Mouse (Mus musculus): ENCODE measurements around the gene Pced1b. TPM values are rescaled to one million over a fixed set of nuclear protein-coding genes. Genes with fewer than 3 reads are reported as not detected.
A peak's percentile ranks its signal among the peaks of the same experiment; 100 is the strongest.

Pced1b gene
- total RNA-seq, 2 experiments from 2014 or later = 2.3 to 2.5 TPM

DNA sequence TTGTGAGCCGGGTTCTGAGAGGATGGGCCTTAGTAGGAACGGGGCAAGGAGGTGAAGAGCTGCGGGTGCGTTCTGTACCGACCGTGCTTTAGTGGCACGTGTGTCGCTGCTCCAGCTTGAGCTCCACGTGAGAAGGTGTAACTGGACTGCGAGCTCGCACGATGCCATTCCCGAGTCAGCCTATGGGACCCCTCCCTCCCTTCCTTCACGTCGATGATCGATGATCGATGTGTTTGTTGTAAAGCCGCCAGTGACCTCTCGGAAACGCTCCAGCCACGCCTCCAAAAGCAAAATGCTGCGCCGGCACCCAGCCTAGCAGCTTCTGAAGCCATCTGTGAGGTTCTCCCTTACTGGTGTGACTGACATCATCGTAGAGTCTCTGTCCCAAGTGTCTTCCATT, 76.6 kb downstream of the Pced1b start:
- intact Hi-C loops (cut with DNase I) = loop anchor here (10.0 kb wide), 1 partner anchor 281 kb away; no protein-coding TSS in a partner anchor

DNA sequence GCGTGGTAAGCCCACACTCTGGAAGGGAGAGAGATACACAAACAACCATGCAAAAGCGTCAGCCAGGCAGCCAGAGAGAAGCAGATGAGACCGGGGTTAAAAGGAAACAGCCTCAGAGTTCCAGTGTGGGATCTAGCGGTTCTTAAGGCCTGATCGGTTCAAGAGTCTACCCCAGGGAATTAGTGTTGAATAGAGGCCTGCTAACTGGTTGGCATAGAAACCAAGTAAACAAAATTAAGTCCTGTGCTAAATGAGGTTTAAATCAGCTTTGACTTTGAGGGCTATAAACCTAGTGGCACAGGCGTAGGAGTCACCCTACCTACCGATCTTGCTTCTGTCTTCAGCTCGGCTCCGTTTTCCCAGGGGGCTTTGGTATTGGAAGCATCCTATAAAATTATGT, 77.4 kb downstream of the Pced1b start:
- no peak for DNase-seq (ENCODE audit: low spot score)
- intact Hi-C loops (cut with DNase I) = loop anchor here (10.0 kb wide), 1 partner anchor 280 kb away; no protein-coding TSS in a partner anchor

More for the DNA sequence above, 76.6 kb downstream of the Pced1b start:
- DNase-seq (ENCODE audit: low spot score) = no peak

DNA sequence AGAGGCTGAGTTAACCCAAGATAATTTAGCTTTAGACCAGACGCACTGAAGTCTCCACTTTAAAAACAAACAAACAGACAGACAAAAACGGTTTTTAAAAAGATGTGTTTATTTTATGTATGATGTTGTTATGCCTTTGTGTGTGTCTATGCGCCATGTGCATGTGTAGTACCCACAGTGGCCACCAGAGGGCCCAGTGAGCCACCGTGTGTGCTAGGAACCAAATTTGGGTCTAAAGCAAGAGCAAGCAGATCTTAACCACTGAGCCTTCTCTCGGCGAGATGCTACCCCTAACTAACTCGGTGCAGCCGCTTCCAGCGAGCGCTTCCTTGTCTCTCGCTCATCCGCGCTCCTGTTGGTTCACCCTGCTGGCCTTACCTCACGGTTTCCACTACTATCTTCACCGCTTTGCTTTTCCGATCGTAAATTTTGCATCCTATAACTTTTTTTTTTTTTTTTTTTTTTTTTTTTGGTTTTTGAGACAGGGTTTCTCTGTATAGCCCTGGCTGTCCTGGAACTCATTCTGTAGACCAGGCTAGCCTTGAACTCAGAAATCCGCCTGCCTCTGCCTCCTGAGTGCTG, 80.7 kb downstream of the Pced1b start:
- intact Hi-C loops (cut with DNase I) = loop anchor here (10.0 kb wide), 1 partner anchor 277 kb away; no protein-coding TSS in a partner anchor
- no peak for DNase-seq (ENCODE audit: low spot score)

DNA sequence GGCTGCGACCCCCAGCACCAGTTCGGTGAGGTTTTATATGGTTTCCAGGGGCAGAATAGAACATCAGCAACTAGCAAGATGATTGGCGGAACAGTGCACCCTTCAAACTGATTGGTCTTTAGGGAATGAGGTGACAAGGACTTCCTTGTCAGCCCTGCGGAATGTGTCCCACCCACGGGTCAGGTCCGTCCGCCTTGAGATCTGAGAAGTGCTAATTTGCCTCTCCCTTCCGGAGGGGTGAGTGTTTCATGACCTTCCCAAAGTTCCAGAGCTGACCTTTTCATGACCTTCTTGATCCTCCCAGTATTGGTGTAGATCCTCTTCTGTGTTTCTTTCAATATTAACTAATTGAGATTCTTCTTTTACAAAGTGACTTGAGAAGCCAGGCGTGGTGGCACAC, 85.7 kb downstream of the Pced1b start:
- no peak for DNase-seq (ENCODE audit: low spot score)
- intact Hi-C loops (cut with DNase I) = no loop called here

DNA sequence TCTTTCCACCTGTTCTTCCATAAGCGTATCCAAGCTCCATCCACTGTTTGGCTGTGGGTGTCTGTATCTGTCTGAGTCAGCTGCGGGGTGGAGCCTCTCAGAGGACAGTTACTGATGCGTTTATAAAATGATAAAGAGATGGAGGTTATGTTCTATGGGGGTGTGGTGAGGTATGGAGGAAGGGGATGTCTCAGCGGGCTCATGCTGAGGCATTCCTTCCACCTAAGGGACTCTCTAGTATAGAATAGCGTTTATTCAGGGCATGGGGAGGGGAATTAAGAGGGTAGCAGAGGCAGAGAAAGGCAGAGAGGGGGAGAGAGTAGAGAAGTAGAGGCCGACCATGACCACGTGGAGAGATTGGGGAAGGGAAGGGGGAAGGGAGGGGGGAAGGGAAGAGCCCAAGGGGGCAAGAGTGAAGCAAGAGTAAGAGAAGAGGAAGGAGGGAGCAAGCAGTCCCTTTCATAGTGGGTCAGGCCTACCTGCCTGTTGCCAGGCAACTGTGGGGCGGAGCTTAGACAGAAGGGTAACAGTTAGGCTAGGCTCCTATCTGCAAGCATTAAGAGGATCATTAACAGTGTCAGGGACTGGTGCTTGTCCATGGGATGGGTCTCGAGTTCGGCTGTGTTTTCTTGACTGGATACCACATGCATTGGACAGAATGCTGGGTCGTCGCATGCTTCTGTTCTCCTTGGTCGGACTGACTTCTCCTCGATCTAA, 90.9 kb downstream of the Pced1b start:
- intact Hi-C loops (cut with DNase I) = no loop called here
- DNase-seq (ENCODE audit: low spot score) = no peak

DNA sequence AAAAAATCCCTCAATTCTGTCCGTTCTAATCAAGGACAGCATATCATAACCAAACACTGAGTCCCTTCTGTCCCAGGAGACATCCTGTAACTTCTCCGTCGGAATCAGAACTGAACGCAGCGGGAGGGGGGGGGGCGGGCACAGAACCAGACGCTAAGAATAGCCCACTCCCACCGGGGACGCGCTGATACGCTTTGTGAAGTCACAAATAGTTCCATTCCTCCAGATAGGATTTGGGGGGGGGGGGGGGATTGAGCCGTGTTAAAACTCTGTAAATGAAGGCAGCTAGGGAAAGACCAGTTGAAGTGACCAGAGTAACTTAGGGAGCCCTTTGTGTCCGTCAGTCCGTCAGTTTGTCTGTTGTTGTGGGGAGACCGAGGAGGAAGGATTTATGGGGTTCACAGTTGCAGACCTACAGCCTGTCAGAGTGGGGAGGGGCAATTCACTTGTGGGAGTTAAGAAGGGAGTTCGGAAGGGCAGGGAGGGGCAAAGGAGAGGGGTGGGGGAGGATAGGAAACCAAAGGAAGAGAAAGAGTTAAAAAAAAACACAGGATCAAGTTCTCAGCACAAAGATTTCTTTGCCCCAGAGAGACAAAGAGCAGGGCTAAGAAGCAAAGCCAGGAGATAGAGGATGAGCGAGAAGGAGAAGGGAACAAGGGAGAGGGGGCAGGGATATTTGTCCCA, 91.6 kb downstream of the Pced1b start:
- DNase-seq (ENCODE audit: low spot score) = no peak
- intact Hi-C loops (cut with DNase I) = no loop called here

DNA sequence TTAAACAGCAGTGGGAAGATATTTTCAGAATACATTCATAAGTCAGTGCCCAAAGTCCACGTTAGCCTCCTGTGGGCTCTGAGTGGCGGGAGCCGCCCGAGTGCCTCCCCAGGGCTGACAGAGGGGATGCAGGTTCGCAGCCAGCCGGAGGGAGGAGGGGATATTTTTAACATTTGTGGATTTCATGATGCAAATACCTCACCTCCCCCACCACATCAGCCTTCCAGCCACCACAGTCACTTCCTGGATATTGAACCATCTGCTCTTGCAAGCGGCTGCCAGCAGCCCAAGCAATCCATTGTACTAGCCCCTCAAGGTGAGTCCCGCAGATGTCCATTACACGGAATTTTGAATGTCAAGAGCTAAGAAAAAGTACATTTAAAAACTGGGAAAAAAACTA, 95.4 kb downstream of the Pced1b start:
- DNase-seq (ENCODE audit: low spot score) = no peak

DNA sequence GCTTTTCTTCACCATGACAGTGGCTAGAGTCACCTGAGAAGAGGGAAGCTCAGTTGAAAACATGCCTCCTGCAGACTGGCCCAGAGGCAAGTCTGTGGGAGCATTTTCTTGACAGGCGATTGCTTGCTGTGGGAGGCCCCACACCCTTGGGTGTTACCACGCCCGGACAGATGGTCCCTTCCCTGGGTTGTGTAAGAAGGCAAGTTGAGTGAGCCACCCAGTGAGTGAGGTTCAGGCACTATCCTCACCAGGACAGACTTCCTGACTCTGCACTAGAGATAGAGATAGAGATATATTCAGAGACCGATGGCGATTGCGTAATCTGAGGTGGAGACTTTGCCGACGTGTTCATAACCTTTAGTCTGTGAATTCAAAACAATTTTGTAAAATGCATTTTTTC, 96.0 kb downstream of the Pced1b start:
- intact Hi-C loops (cut with DNase I) = no loop called here
- DNase-seq (ENCODE audit: low spot score) = no peak

More for the DNA sequence above, 95.4 kb downstream of the Pced1b start:
- intact Hi-C loops (cut with DNase I) = no loop called here

DNA sequence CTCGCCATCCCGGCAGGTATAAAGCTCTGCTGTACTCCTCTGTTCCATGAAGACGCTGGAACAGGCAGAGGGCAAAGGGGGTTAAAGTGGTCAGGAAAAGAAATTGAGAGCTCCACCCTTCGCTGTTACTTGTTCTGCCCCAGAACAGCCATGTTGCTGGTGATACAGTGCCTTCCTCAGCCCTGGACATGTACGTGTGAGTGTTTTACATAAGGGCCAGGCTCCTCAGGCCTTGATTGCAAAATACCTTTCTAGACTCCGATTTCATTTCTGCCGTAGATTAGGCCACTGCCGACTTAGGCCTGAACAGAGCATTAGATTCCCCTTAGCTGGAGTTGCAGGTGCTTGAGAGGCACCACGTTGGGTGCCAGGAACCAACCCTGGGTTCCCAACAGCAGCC, 97.0 kb downstream of the Pced1b start:
- intact Hi-C loops (cut with DNase I) = no loop called here
- DNase-seq (ENCODE audit: low spot score) = no peak

DNA sequence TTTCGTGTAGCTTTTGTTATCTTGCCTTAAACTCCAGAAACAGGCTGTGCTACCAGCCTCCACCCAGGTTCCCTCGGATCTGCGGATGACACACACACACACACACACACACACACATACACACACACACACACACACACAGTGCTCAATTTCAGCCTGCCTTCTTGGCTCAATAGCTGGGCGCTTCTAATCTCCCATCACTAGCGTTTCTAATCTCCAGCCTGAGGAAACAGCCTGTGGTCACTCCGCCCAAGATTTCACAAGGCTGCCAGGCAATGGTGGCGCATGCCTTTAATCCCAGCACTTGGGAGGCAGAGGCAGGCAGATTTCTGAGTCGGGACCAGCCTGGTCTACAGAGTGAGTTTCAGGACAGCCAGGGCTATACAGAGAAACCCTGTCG, 98.2 kb downstream of the Pced1b start:
- DNase-seq (ENCODE audit: low spot score) = no peak
- intact Hi-C loops (cut with DNase I) = no loop called here

DNA sequence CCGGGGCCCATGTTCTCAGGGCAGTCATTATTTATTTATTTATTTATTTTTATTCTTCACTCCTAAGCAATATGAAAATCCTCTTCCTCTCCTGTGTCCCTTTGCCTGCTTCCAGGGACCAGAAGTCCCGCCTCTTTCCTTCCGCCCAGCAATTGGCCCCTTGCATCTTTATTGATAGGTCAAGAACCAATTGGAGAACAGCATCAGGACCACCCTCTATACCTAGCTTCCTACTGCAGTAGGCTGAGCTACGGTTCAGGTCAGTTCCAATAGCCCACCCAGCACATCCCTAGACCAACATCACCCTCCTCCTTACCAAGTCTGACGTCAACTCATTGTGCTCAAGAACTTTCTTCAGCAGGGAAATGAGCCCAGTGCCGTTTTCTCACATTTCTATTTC, 99.0 kb downstream of the Pced1b start:
- intact Hi-C loops (cut with DNase I) = no loop called here
- DNase-seq (ENCODE audit: low spot score) = no peak

DNA sequence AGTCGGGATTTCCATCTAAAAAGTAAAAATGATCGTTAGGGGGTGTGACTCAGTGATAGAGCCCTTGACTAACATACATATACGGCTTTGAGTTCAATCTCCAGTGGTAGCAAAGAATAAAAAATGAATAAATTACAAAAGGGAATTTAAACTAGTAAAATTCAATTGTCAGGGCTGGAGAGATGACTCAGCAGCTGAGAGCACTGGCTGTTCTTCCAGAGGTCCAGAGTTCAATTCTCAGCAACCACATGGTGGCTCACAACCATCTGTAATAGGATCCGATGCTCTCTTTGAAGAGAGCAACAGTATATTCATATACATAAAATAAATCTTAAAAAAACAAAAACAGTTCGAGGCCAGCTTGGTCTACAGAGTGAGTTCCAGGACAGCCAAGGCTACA, 99.5 kb downstream of the Pced1b start:
- intact Hi-C loops (cut with DNase I) = no loop called here
- no peak for DNase-seq (ENCODE audit: low spot score)

DNA sequence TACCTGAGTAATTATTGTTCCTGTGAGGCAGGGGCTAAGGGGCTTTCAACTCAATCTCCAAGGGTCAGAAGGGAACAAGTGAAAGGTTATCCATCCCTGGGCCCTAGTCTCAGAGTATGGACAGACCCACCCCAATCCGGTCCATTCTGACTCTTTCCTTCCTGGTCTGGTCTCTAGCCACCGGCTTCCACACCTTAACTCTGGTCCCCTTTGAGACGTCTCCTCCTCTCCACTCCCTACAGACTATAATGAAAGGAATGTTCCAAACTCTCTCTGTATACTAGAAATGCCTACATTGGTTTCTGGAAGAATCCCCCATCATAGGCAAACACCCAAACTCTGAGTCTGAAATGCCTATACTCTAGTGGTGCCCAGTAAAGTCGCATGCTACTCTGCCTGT, 100.0 kb downstream of the Pced1b start:
- intact Hi-C loops (cut with DNase I) = no loop called here
- DNase-seq (ENCODE audit: low spot score) = no peak

DNA sequence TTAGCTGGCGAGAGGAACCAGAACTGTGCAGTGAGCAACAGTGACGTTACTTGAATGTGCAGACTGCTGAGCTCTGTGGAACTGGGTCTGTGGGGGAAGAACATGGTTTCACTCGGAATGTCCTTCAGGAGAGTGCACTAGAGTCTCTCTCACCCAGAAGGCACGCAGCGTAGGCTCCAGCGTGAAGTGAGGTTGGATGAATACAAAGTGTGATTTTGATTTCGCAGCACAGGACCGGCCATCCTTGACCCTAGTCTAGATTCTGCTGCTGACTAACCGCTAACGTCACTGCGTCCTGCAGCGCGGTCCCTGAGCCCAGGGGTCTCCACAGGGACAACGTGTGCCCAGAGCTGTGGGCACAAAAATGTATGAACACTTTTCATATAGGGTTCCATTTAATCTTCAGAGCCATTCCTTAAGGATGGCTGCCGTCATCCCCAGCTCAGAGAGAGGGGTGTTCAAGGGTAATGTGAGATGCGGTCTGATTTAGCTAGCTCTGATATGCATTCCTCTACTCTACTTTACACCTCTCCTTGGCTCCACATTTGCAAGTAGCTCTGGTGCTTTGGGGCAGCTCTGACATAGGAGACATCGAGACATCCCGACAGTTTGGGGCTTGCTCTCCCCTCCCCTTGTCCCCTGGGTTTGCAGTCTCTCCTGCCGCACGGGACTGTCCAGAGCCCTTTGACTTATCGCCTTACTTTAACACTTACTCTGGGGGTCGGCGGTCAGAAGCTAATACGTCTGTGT, 101.8 kb downstream of the Pced1b start:
- intact Hi-C loops (cut with DNase I) = no loop called here
- no peak for DNase-seq (ENCODE audit: low spot score)

DNA sequence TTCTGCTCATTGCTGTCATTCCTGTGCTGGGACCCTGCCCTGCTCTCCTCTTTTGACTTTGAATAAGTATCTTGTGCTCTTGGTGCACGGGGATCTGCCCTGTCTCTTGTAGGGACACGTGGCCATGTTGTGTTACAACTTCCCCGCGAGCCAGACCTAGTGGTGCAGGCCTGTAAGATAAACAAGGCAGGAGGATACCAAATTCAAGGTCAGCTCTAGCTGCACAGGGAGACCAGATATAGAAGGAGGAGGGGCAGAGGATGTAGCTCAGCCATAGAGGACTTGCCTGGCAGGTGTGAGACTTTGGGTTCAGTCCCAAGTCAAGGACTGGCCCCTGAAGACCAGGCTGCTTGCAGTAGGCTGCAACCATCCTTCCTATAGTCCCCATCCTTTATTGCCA, 103.6 kb downstream of the Pced1b start:
- DNase-seq (ENCODE audit: low spot score) = no peak
- intact Hi-C loops (cut with DNase I) = no loop called here

DNA sequence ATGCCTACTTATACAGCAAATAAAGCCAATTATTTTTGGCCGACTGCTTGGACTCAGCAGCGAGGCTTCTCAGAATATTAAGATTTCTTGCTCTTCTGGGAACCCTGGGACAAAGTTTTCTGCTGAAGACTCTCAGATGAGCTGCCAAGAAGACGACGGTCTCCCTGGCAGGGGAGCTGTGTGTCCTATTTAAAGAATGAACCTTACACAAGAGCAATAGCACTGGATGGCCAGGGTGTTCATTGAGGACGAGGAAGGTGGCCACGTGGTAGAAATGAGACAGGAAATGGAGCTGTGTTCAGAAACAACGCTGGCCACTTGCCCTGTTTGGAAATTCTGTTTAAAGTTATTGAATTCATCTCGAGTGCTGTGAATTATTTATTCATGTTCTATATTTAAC, 104.1 kb downstream of the Pced1b start:
- DNase-seq (ENCODE audit: low spot score) = peak; percentile 8
- intact Hi-C loops (cut with DNase I) = no loop called here

DNA sequence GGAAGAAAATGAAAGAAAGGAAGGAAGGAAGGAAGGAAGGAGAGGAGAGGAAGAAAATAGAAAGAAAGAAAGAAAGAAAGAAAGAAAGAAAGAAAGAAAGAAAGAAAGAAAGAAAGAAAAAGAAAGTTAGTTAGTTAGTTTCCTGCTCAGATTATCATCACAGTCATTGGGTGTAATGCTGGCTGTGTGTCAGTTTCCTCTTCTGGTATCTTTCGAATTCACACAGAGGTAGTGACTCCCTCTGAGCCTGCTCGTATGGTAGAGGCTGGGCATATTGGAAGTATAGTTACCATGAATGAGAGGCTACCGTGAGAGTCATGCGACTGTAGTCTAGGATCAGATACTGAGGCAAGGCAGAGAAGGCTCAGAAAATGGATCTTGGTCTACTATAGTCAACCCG, 104.8 kb downstream of the Pced1b start:
- DNase-seq (ENCODE audit: low spot score) = no peak
- intact Hi-C loops (cut with DNase I) = no loop called here

DNA sequence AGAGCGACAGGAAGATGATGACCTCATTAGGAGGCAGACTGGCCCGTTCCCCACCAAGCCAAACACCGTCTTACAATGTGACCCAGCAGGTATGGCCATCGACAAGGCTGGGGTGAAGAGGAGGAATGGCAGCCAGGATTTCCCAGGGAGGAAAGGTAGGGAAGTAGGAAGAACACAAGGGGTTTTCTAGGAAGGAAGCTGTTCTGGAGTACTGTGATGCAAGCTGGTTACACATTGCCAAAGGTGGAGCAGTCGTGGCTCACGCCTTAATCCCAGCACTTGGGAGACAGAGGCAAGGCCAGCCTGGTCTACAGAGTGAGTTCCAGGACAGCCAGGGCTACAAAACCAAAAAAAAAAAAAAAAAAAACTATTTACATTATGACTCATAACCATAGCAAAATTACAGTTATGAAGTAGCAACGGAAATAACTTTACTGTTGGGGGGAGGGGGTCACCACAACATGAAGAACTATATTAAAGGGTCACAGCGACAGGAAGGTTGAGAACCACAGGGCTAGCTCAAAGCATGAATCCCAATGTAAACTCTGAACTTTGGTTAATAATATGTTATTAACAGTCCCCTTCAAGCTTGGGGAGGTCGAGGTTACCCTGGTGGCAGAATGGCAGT, 108.9 kb downstream of the Pced1b start:
- intact Hi-C loops (cut with DNase I) = no loop called here
- no peak for DNase-seq (ENCODE audit: low spot score)

DNA sequence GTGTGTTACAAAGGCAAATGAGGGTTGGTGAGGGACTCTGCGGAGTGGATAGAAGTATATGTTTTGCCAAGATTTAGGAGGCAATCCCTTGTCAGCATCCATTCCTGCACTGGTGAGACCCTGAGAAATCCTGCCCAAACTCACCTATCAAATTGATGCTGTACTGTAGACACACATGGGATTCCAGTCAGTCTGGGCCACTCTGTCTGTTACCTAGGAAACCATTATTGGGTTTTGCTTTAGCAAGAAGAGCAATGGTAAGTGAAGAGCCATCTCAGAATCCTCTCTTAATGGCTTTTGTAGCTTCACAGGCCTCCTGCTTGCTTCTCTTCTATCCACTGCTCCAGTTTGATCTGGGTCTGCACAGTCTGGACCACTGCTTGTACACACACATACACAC, 110.1 kb downstream of the Pced1b start:
- no peak for DNase-seq (ENCODE audit: low spot score)
- intact Hi-C loops (cut with DNase I) = no loop called here

Data from heart, postnatal 25 days (tissue).